Mouse (Mus musculus) bone marrow macrophage, adult 2 months (primary cell): ENCODE measurements around the gene Tomm34.

Source experiments
- CTCF ChIP-seq: IDR thresholded peaks from 2 replicates; pipeline ENCODE4 v1.5.1; 2012; ENCODE audit warnings: low read depth, mild to moderate bottlenecking, low read length, moderate library complexity
- POLR2A ChIP-seq: IDR thresholded peaks from 2 replicates; pipeline ENCODE4 v1.6.1; 2012; ENCODE audit warnings: mild to moderate bottlenecking, low read depth, low read length, borderline replicate concordance

DNA sequence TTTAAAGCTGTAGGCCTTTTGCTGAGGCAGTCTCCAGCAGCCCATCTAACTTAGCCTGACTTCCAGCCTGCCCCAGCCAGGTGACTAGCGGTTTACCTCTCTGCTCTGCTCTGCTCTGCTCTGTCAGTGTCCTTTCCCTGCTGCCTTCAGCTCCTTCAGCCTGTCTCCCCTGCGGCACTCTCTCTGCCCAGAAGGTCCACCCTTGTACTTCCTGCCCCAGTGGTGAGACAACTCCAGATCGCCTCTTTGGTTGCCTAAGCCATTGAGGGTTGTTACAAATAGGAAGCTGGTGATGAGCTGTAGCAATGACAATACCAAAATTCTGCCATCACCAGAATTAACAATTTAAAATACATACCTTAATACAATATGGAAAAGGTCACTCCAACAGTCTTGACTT is 60.0 kb downstream of the Tomm34 start:
- TF ChIP-seq CTCF, result no peak
- TF ChIP-seq POLR2A, result no peak
